Mouse (Mus musculus): Measurements from ENCODE around the gene Anks6.

DNA sequence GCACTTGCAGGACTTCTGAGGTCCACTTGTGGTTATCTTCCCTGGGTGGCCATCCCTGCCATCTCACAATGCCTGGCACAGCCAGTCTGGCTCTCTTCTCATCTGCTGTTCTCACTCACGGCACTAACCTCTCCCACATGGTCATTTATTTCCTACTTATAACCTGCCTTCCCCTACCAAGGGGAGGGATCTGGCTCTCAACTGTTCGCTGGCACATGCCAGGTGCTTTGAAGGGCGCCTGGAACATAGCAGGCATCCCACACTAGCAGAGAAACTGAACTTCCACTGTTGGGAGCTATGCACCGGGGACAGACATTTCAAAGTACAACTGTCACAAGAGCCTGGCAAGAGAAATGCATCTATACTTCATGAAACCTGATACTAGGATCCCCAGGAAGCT is 9.5 kb downstream of the Anks6 start:
- TF ChIP-seq EP300 (IDR thresholded peaks at IDR 0.05; ENCODE audit: low read depth) (no peak), CTCF (IDR thresholded peaks at IDR 0.05; ENCODE audit: low read depth) (no peak)

Data from liver, postnatal 0 days (tissue).